Mouse (Mus musculus) embryo, embryonic 10 days (tissue): ENCODE data around the gene Olfr1415.
"Not testable (repeated sequence)": the region's sequence is repeated elsewhere in the genome, so short reads cannot be mapped to it uniquely, and the experiment has no call there.

Source experiments
- DNase-seq: peaks from one replicate; pipeline ENCODE4 v3.0.0-alpha.2; 2015; ENCODE audit warnings: low spot score

Gene Olfr1415

GRCm38 (mm10) chr1:92496001-92496400 is at the start of gene Olfr1415:
Olfr1415 (minus strand) TSS chr1:92496101.
- no peak for DNase-seq

GRCm38 (mm10) chr1:92539071-92539470 is 43.2 kb upstream of the Olfr1415 start:
- DNase-seq = no peak

GRCm38 (mm10) chr1:92536972-92537371 is 41.1 kb upstream of the Olfr1415 start:
- no peak for DNase-seq

- DNase-seq = no peak
Observed at GRCm38 (mm10) chr1:92523764-92524163, 27.9 kb upstream of the Olfr1415 start.

GRCm38 (mm10) chr1:92521376-92521775 is 25.5 kb upstream of the Olfr1415 start:
- DNase-seq = peak; percentile 54

- no peak for DNase-seq
Observed at GRCm38 (mm10) chr1:92519046-92519445, 23.1 kb upstream of the Olfr1415 start.

GRCm38 (mm10) chr1:92518561-92518960 is 22.7 kb upstream of the Olfr1415 start, which contains the start of gene Olfr1414:
Olfr1414 (minus strand) TSS chr1:92518661.
- DNase-seq = no peak

GRCm38 (mm10) chr1:92515390-92515789 is 19.5 kb upstream of the Olfr1415 start:
- DNase-seq = no peak

GRCm38 (mm10) chr1:92511646-92512045 is 15.7 kb upstream of the Olfr1415 start:
- DNase-seq = not testable (repeated sequence)

GRCm38 (mm10) chr1:92485013-92485412 is 10.9 kb downstream of the Olfr1415 start, which contains the start of gene Olfr1416:
Olfr1416 (minus strand) TSS chr1:92485113.
- DNase-seq = no peak

GRCm38 (mm10) chr1:92474066-92474578 is 21.8 kb downstream of the Olfr1415 start:
- peak; percentile 10 for DNase-seq

GRCm38 (mm10) chr1:92473165-92474041 is 22.5 kb downstream of the Olfr1415 start, which contains the start of gene Ndufa10:
Ndufa10 (minus strand) TSS chr1:92473860.
- peak; percentile 95 for DNase-seq

GRCm38 (mm10) chr1:92468891-92469290 is 27.0 kb downstream of the Olfr1415 start:
- DNase-seq = no peak

GRCm38 (mm10) chr1:92458416-92458815 is 37.5 kb downstream of the Olfr1415 start:
- DNase-seq = no peak

GRCm38 (mm10) chr1:92457758-92458157 is 38.1 kb downstream of the Olfr1415 start:
- no peak for DNase-seq

GRCm38 (mm10) chr1:92453751-92454445 is 42.0 kb downstream of the Olfr1415 start:
- peak; percentile 47 for DNase-seq

GRCm38 (mm10) chr1:92448293-92448692 is 47.6 kb downstream of the Olfr1415 start:
- DNase-seq = no peak

- no peak for DNase-seq
Observed at GRCm38 (mm10) chr1:92441453-92442063, 54.3 kb downstream of the Olfr1415 start.

GRCm38 (mm10) chr1:92440066-92440750 is 55.7 kb downstream of the Olfr1415 start:
- no peak for DNase-seq
